19 mouse cellular contexts compared by ENCODE assay signal in genomic region chr5:116523553-116523952, GRCm38 (mm10).
DNase-seq lines count a peak whose midpoint lies in the region; ATAC-seq and TF ChIP-seq lines count a peak whose summit lies in the region.
"Had no signal": no experiment of that assay in that cellular context is flagged by ENCODE, and none has a peak within 500 bp of the region (broad histone marks: within the 10 kb centered on the region; RNA-seq: fewer than 3 reads in every experiment).

No protein-coding gene starts in this region.

- peak; percentile 60 to 80 for DNase-seq in left cerebral cortex, adult 18-20 months (ENCODE audit: low spot score in 2 of 2)
- DNase-seq in left cerebral cortex, postnatal 4 days: no peak
- peak; percentile 79 to 82 for DNase-seq in frontal cortex, adult 2 months (ENCODE audit: extremely low spot score in 1 of 2, low spot score in 1 of 2)
- peak; percentile 42 to 57 for DNase-seq in left cerebral cortex, adult 2 months (ENCODE audit: extremely low spot score in 1 of 2, low spot score in 2 of 2)
- peak; percentile 43 for DNase-seq in right cerebral cortex, postnatal 14 days
- DNase-seq in lung, postnatal 0 days (ENCODE audit: low spot score): no peak
- no peak for DNase-seq in heart, postnatal 10 days
- DNase-seq: cerebellum, adult 9-10 months; gastrocnemius, postnatal 25 days; lung, adult 2 months; lung, postnatal 36 days; thymus, postnatal 25 days had no signal

- no peak for TF ChIP-seq EP300 in lung, postnatal 0 days (IDR thresholded peaks at IDR 0.05)

- ATAC-seq in lung, postnatal 0 days: no peak
- ATAC-seq: forebrain, embryonic 16.5 days; inflammation-experienced regulatory T-cells, adult 6 months; liver, embryonic 12.5 days had no signal

- no peak overlapping the region for H3K9ac ChIP-seq in lung, postnatal 0 days (replicated peaks; ENCODE audit: low read depth)
- H3K9ac ChIP-seq: hindbrain, embryonic 13.5 days; limb, embryonic 12.5 days; liver, embryonic 12.5 days; neural tube, embryonic 12.5 days had no signal

- intact Hi-C loops in left cerebral cortex, postnatal 4 days (cut with DNase I): no loop called here
- intact Hi-C loops in left cerebral cortex, adult 2 months (cut with DNase I): loop anchor here (2.0 to 5.0 kb wide), 2 partner anchors 33 to 69 kb away; partner anchors contain the start of gene Srrm4
- intact Hi-C loops in heart, postnatal 10 days (cut with DNase I): no loop called here

- H3K4me2 ChIP-seq in lung, postnatal 0 days (replicated peaks; ENCODE audit: low read depth, low read length): no peak overlapping the region
- H3K4me2 ChIP-seq: hindbrain, embryonic 13.5 days; limb, embryonic 12.5 days; liver, embryonic 12.5 days; neural tube, embryonic 12.5 days had no signal

- no peaks in the 10 kb centered on the region for H3K9me3 ChIP-seq in lung, postnatal 0 days (ENCODE audit: low read length)
- H3K9me3 ChIP-seq: hindbrain, embryonic 13.5 days; limb, embryonic 12.5 days; liver, embryonic 12.5 days; neural tube, embryonic 12.5 days had no signal

- peak overlapping the region; percentile 89 for H3K27ac ChIP-seq in left cerebral cortex, adult 2 months
- H3K27ac ChIP-seq in lung, postnatal 0 days (ENCODE audit: low read length): no peak overlapping the region
- H3K27ac ChIP-seq: limb, embryonic 12.5 days; liver, embryonic 12.5 days; neural tube, embryonic 12.5 days had no signal

- WGBS in lung, postnatal 0 days: 84% methylated on average over 8 of the region's 8 CpGs

- no peak for TF ChIP-seq CTCF in left cerebral cortex, adult 2 months (IDR thresholded peaks at IDR 0.05)
- no peak for TF ChIP-seq CTCF in lung, postnatal 0 days (IDR thresholded peaks at IDR 0.05)

- H3K36me3 ChIP-seq in lung, postnatal 0 days (ENCODE audit: insufficient read depth, low read length): no peaks in the 10 kb centered on the region
- H3K36me3 ChIP-seq: hindbrain, embryonic 13.5 days; limb, embryonic 12.5 days; liver, embryonic 12.5 days; neural tube, embryonic 12.5 days had no signal

- no peaks in the 10 kb centered on the region for H3K4me1 ChIP-seq in lung, postnatal 0 days (ENCODE audit: insufficient read depth, low read depth, low read length)
- H3K4me1 ChIP-seq: limb, embryonic 12.5 days; liver, embryonic 12.5 days had no signal

- no peaks in the 10 kb centered on the region for H3K27me3 ChIP-seq in lung, postnatal 0 days (replicated peaks; ENCODE audit: insufficient read depth, low read length)
- H3K27me3 ChIP-seq: hindbrain, embryonic 13.5 days; limb, embryonic 12.5 days; liver, embryonic 12.5 days; neural tube, embryonic 12.5 days had no signal

- H3K4me3 ChIP-seq in left cerebral cortex, adult 2 months: no peak overlapping the region
- no peak overlapping the region for H3K4me3 ChIP-seq in lung, postnatal 0 days (ENCODE audit: low read depth, low read length)
- H3K4me3 ChIP-seq: erythroblast, embryonic 14.5 days; hindbrain, embryonic 13.5 days; limb, embryonic 12.5 days; liver, embryonic 12.5 days; neural tube, embryonic 12.5 days had no signal

Comparison
In these comparisons a context has a peak if more than half of its experiments do, and no peak if none do; other contexts are left out.
1. DNase-seq: peak in left cerebral cortex, adult 18-20 months (2 of 2), frontal cortex, adult 2 months (2 of 2), left cerebral cortex, adult 2 months (2 of 2) and right cerebral cortex, postnatal 14 days (single experiment); none in left cerebral cortex, postnatal 4 days (single experiment), lung, postnatal 0 days (single experiment) and heart, postnatal 10 days (0 of 2).